ENCODE assay signal across 9 mouse cellular contexts in genomic region chr2:30285416-30286181, GRCm38 (mm10). TPM values are rescaled to one million over a fixed set of nuclear protein-coding genes. Genes with fewer than 3 reads are reported as not detected.
DNase-seq lines count a peak whose midpoint lies in the region; ATAC-seq and TF ChIP-seq lines count a peak whose summit lies in the region.
"Had no signal": no experiment of that assay in that cellular context is flagged by ENCODE, and none has a peak within 500 bp of the region (broad histone marks: within the 10 kb centered on the region; RNA-seq: fewer than 3 reads in every experiment).

No protein-coding gene starts in this region.

- no peaks in the 10 kb centered on the region for H3K9me3 ChIP-seq in forebrain, embryonic 14.5 days (replicated peaks; ENCODE audit: control insufficient read depth, low read length)
- H3K9me3 ChIP-seq in midbrain, postnatal 0 days (ENCODE audit: low read length) = no peaks in the 10 kb centered on the region

- no peak overlapping the region for H3K27ac ChIP-seq in forebrain, embryonic 14.5 days (ENCODE audit: low read depth, low read length)
- H3K27ac ChIP-seq in midbrain, postnatal 0 days (ENCODE audit: low read depth, low read length) = peak overlapping the region; percentile 71

- no peaks in the 10 kb centered on the region for H3K27me3 ChIP-seq in forebrain, embryonic 14.5 days (replicated peaks; ENCODE audit: control insufficient read depth, insufficient read depth, low read length)
- H3K27me3 ChIP-seq in midbrain, postnatal 0 days (ENCODE audit: insufficient read depth, low read length) = no peaks in the 10 kb centered on the region

- peaks cover 18% of the 10 kb centered on the region for H3K4me1 ChIP-seq in forebrain, embryonic 14.5 days (ENCODE audit: control insufficient read depth, insufficient read depth, low read length)
- peaks cover 16% of the 10 kb centered on the region for H3K4me1 ChIP-seq in midbrain, postnatal 0 days (ENCODE audit: insufficient read depth, low read length)

- no peak for TF ChIP-seq CTCF in midbrain, postnatal 0 days (IDR thresholded peaks at IDR 0.05)

- peaks cover 9% of the 10 kb centered on the region; the same call in 1 of the 2 replicates for H3K36me3 ChIP-seq in forebrain, embryonic 14.5 days (ENCODE audit: control insufficient read depth, insufficient read depth, low read length)
- 0 out of 2 replicates have a peak, but pooled peaks cover 7% of the 10 kb centered on the region for H3K36me3 ChIP-seq in midbrain, postnatal 0 days (ENCODE audit: insufficient read depth, low read length)

- 15% methylated on average over 38 of the region's 38 CpGs for WGBS in forebrain, embryonic 14.5 days
- WGBS in midbrain, postnatal 0 days = 17% methylated on average over 38 of the region's 38 CpGs

- H3K9ac ChIP-seq in forebrain, embryonic 14.5 days (ENCODE audit: low read length) = peak overlapping the region; percentile 92
- H3K9ac ChIP-seq in midbrain, postnatal 0 days (replicated peaks; ENCODE audit: low read length, poor library complexity, severe bottlenecking) = peak overlapping the region; percentile 70

- DNase-seq in left cerebral cortex, adult 18-20 months (ENCODE audit: low spot score in 2 of 2) = peak; percentile 19 to 27
- DNase-seq in left cerebral cortex, adult 8-10 months (ENCODE audit: low spot score in 2 of 2) = no peak
- no peak for DNase-seq in forebrain, embryonic 14.5 days (ENCODE audit: low spot score)
- DNase-seq in kidney, postnatal 10 days = peak; percentile 48
- DNase-seq in midbrain, postnatal 0 days (ENCODE audit: low spot score) = no peak
- DNase-seq in yolk sac, embryonic 10.5 days (ENCODE audit: low spot score) = no peak
- no peak for DNase-seq in gastrocnemius, adult 8-10 months (ENCODE audit: low spot score in 2 of 2)

- H3K4me2 ChIP-seq in forebrain, embryonic 14.5 days (ENCODE audit: low read length) = peak overlapping the region; percentile 93
- H3K4me2 ChIP-seq in midbrain, postnatal 0 days (ENCODE audit: low read depth, low read length, poor library complexity, severe bottlenecking) = peak overlapping the region; percentile 97

- ATAC-seq in activated CD4-positive, CD25-positive, alpha-beta regulatory T cell, adult 4 months = peak; percentile 41
- peak; percentile 68 for ATAC-seq in forebrain, embryonic 14.5 days
- ATAC-seq in midbrain, postnatal 0 days (ENCODE audit: low FRiP score) = peak; percentile 62

- peak overlapping the region; percentile 95 for H3K4me3 ChIP-seq in forebrain, embryonic 14.5 days (ENCODE audit: low read depth, low read length)
- H3K4me3 ChIP-seq in midbrain, postnatal 0 days (ENCODE audit: low read depth, low read length) = peak overlapping the region; percentile 89

RNA-seq across cellular contexts. Expression of gene Dolk, which starts 0.5 kb away (rescaled TPM):
- 10 to 100 TPM; 19.7 to 22.0 TPM for total RNA-seq in left cerebral cortex, adult 18-20 months (2021)
- total RNA-seq in left cerebral cortex, adult 8-10 months (2022) = 10 to 100 TPM; 23.3 to 27.7 (median 25.2) TPM
- 10 to 100 TPM; 11.6 to 13.6 TPM for polyA plus RNA-seq in activated CD4-positive, CD25-positive, alpha-beta regulatory T cell, adult 4 months (2017; shearing (Covaris generic))
- 30.2 and 35.4 TPM in 2 replicates for polyA plus RNA-seq in forebrain, embryonic 14.5 days (2014; fragmentation: Nextera tagmentation; extraction: Ambion mirVana)
- 35.4 and 44.7 TPM in 2 replicates for total RNA-seq in midbrain, postnatal 0 days (2014; rRNA removed)
- 38.7 and 42.9 TPM in 2 replicates for polyA plus RNA-seq in midbrain, postnatal 0 days (2015; fragmentation: Nextera tagmentation; extraction: Ambion mirVana)
- total RNA-seq in gastrocnemius, adult 8-10 months (2022) = 10 to 100 TPM; 20.5 to 26.2 (median 24.6) TPM

RNA-seq across cellular contexts. Expression of gene Nup188, which starts 0.6 kb away (rescaled TPM):
- total RNA-seq in left cerebral cortex, adult 18-20 months (2021) = 10 to 100 TPM; 21.3 to 24.1 TPM
- 10 to 100 TPM; 16.7 to 23.0 (median 19.6) TPM for total RNA-seq in left cerebral cortex, adult 8-10 months (2022)
- 10 to 100 TPM; 25.8 to 30.6 TPM for polyA plus RNA-seq in activated CD4-positive, CD25-positive, alpha-beta regulatory T cell, adult 4 months (2017; shearing (Covaris generic))
- polyA plus RNA-seq in forebrain, embryonic 14.5 days (2014; fragmentation: Nextera tagmentation; extraction: Ambion mirVana) = 25.6 and 30.3 TPM in 2 replicates
- 29.5 and 33.4 TPM in 2 replicates for total RNA-seq in midbrain, postnatal 0 days (2014; rRNA removed)
- polyA plus RNA-seq in midbrain, postnatal 0 days (2015; fragmentation: Nextera tagmentation; extraction: Ambion mirVana) = 12.2 and 15.7 TPM in 2 replicates
- total RNA-seq in gastrocnemius, adult 8-10 months (2022) = 1 to 10 TPM; 6.0 to 8.8 (median 7.2) TPM

RNA-seq across cellular contexts. Expression of gene Gm28038, which starts 4.8 kb away (rescaled TPM):
- total RNA-seq in left cerebral cortex, adult 18-20 months (2021) = not detected
- total RNA-seq in left cerebral cortex, adult 8-10 months (2022) = not detected
- polyA plus RNA-seq in activated CD4-positive, CD25-positive, alpha-beta regulatory T cell, adult 4 months (2017; shearing (Covaris generic)) = not detected
- polyA plus RNA-seq in forebrain, embryonic 14.5 days (2014; fragmentation: Nextera tagmentation; extraction: Ambion mirVana) = not detected in 2 replicates
- not detected in 2 replicates for total RNA-seq in midbrain, postnatal 0 days (2014; rRNA removed)
- polyA plus RNA-seq in midbrain, postnatal 0 days (2015; fragmentation: Nextera tagmentation; extraction: Ambion mirVana) = not detected in 2 replicates
- total RNA-seq in gastrocnemius, adult 8-10 months (2022) = not detected
- polyA plus RNA-seq: brain, embryonic 14.5 days had no signal

RNA-seq across cellular contexts. Expression of gene Phyhd1, which starts 19.6 kb away (rescaled TPM):
- total RNA-seq in left cerebral cortex, adult 18-20 months (2021) = 10 to 100 TPM; 17.7 to 19.6 TPM
- 10 to 100 TPM; 16.6 to 22.2 (median 19.5) TPM for total RNA-seq in left cerebral cortex, adult 8-10 months (2022)
- polyA plus RNA-seq in activated CD4-positive, CD25-positive, alpha-beta regulatory T cell, adult 4 months (2017; shearing (Covaris generic)) = 1 to 10 TPM; 3.9 to 4.8 TPM
- polyA plus RNA-seq in forebrain, embryonic 14.5 days (2014; fragmentation: Nextera tagmentation; extraction: Ambion mirVana) = 6.3 and 6.6 TPM in 2 replicates
- total RNA-seq in midbrain, postnatal 0 days (2014; rRNA removed) = 7.2 and 9.0 TPM in 2 replicates
- polyA plus RNA-seq in midbrain, postnatal 0 days (2015; fragmentation: Nextera tagmentation; extraction: Ambion mirVana) = 3.9 and 4.4 TPM in 2 replicates
- 10 to 100 TPM in 2 of 4 experiments, 1 to 10 TPM in 2; 7.7 to 14.2 (median 11.0) TPM for total RNA-seq in gastrocnemius, adult 8-10 months (2022)

RNA-seq across cellular contexts. Expression of gene Gm28035, which starts 45.2 kb away (rescaled TPM):
- total RNA-seq in left cerebral cortex, adult 18-20 months (2021) = 10 to 100 TPM in 1 of 2 experiments, 1 to 10 TPM in 1; 9.5 to 10.3 TPM
- 1 to 10 TPM; 3.8 to 8.8 (median 5.5) TPM for total RNA-seq in left cerebral cortex, adult 8-10 months (2022)
- not detected for polyA plus RNA-seq in activated CD4-positive, CD25-positive, alpha-beta regulatory T cell, adult 4 months (2017; shearing (Covaris generic))
- polyA plus RNA-seq in forebrain, embryonic 14.5 days (2014; fragmentation: Nextera tagmentation; extraction: Ambion mirVana) = 0.34 and 0.56 TPM in 2 replicates
- 3.4 and 6.0 TPM in 2 replicates for total RNA-seq in midbrain, postnatal 0 days (2014; rRNA removed)
- 0.09 and 0.11 TPM in 2 replicates for polyA plus RNA-seq in midbrain, postnatal 0 days (2015; fragmentation: Nextera tagmentation; extraction: Ambion mirVana)
- total RNA-seq in gastrocnemius, adult 8-10 months (2022) = under 1 TPM in 3 of 4 experiments, not detected in 1; 0.22 to 0.78 (median 0.40) TPM

Comparison
In these comparisons a context has a peak if more than half of its experiments do, and no peak if none do; other contexts are left out.
1. DNase-seq: peak in left cerebral cortex, adult 18-20 months (2 of 2) and kidney, postnatal 10 days (single experiment); none in left cerebral cortex, adult 8-10 months (0 of 2), forebrain, embryonic 14.5 days (single experiment), midbrain, postnatal 0 days (single experiment), yolk sac, embryonic 10.5 days (single experiment) and gastrocnemius, adult 8-10 months (0 of 2).
2. Peak in every context shown above with its lines, with median percentiles within 50 percentile points of each other: ATAC-seq.